Mouse (Mus musculus): ENCODE results near the gene Wipf2. TPM values are rescaled to one million over a fixed set of nuclear protein-coding genes. Genes with fewer than 3 reads are reported as not detected.
A peak's percentile ranks its signal among the peaks of the same experiment; 100 is the strongest.

The Wipf2 gene
- total and polyA plus RNA-seq, 3 experiments = 2.1 to 7.7 (median 4.7) TPM

DNA sequence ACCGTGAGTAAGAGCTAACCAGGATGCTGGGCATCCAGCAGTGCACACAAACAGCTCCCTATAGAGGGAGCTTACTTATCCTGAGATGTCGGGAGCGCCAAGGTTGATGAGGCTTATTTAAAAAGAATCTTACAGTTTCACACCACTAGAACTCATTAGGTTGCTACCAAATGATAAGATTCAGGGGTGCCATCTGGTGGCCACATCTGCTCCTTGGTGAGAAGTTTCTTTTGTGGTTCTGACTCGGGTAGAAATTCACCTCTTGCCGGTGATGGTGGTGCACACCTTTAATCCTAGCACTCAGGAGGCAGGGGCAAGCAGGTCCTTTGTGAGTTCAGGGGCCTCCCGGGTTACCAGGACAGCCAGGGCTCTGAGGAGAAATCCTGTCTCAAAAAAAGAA, 46.2 kb downstream of the Wipf2 start (continued):
- peak; percentile 84 for TF ChIP-seq SMC3 (IDR thresholded peaks at IDR 0.05; ENCODE audit: low read depth, low read length)
- TF ChIP-seq HCFC1 (IDR thresholded peaks at IDR 0.05; ENCODE audit: low read depth, low read length) = peak; percentile 36
- no peak for TF ChIP-seq CHD1 (IDR thresholded peaks at IDR 0.05; ENCODE audit: low read depth, low read length)

DNA sequence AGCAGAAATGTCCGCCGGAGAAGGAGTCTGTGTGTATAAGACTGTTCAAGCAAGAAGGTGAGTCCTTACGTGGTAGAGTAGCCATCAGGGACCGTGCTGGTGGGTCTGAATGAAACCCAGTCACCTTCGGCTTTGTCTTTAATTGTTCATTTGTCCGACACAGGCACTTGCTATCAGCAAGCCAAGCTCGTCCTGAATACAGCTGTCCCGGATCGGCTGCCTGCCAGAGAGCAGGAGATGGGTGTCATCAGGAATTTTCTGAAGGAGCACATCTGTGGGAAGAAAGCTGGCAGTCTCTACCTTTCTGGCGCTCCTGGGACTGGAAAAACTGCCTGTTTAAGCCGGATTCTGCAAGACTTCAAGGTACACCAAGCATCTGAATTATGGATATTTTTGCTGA, 47.0 kb downstream of the Wipf2 start:
- no peak for TF ChIP-seq ZC3H11A (IDR thresholded peaks at IDR 0.05; ENCODE audit: low read depth, low read length)
- Histone ChIP-seq H3K9ac (ENCODE audit: insufficient read depth, low read depth) (no peak overlapping the region), H3K79me2 (replicated peaks; ENCODE audit: control insufficient read depth, extremely low read depth, insufficient read depth, poor library complexity, severe bottlenecking) (peaks cover 42% of the 10 kb centered on the region), H3K27ac (ENCODE audit: insufficient read depth, low read depth) (no peak overlapping the region), H3K27me3 (replicated peaks) (no peaks in the 10 kb centered on the region), H3K9me3 (replicated peaks; ENCODE audit: low read length) (no peaks in the 10 kb centered on the region), H3K4me3 (replicated peaks in 1 of 3; ENCODE audit: low read depth in 2 of 3, low read length in 2 of 3, poor library complexity in 1 of 3) (no peak overlapping the region), H3K36me3 (replicated peaks in 1 of 2; ENCODE audit: control insufficient read depth in 1 of 2, insufficient read depth in 1 of 2, low read length in 1 of 2) (peaks cover 56 to 71% of the 10 kb centered on the region in 2 experiments), H3K4me2 (ENCODE audit: insufficient read depth, low read depth, poor library complexity, severe bottlenecking) (no peak overlapping the region), H3K4me1 (ENCODE audit: control insufficient read depth in 1 of 2, insufficient read depth in 2 of 2) (peaks cover 6 to 32% of the 10 kb centered on the region in 2 experiments)
- DNase-seq (ENCODE audit: extremely low read depth) = no peak
- in situ Hi-C loops (cut with MboI; ENCODE audit: low pct_ligation_motif_present, low pct_unique_long_range_greater_than_20kb, low sequenced_read_pairs) (loop anchor here (10.0 kb wide), 2 partner anchors 64 to 216 kb away; no protein-coding TSS in a partner anchor), dilution Hi-C loops (cut with MboI; ENCODE audit: extremely low pct_ligation_motif_present, extremely low pct_unique_long_range_greater_than_20kb, low sequenced_read_pairs) (no loop called here)

DNA sequence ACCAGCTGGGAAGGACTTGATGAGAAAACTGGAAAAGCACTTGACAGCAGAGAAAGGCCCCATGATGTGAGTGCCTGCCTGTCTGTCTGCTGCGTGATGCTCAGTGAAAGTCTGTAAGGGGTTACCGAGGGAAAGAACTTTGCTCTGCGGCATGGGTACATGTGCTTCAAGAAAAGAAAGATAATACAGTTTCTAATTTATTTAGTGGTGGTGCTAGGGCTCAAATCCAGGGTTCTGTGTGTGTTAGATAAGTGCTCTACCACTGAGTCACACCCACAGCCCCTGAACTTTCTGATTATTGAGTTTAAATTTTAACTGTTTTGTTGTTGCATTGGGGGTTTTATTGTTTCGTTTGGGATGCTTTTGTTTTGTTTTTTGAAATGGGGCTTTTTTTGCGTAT, 48.1 kb downstream of the Wipf2 start:
- dilution Hi-C loops (cut with MboI; ENCODE audit: extremely low pct_ligation_motif_present, extremely low pct_unique_long_range_greater_than_20kb, low sequenced_read_pairs) = no loop called here
- peaks cover 56 to 73% of the 10 kb centered on the region in 2 experiments for H3K36me3 ChIP-seq (replicated peaks in 1 of 2; ENCODE audit: control insufficient read depth in 1 of 2, insufficient read depth in 1 of 2, low read length in 1 of 2)
- TF ChIP-seq ZNF384 (IDR thresholded peaks at IDR 0.05; ENCODE audit: low read depth, low read length) (no peak), SIN3A (IDR thresholded peaks at IDR 0.05; ENCODE audit: low read length) (0 out of 2 replicates have a peak, but pooled peaks have one; percentile 25)
- in situ Hi-C loops (cut with MboI; ENCODE audit: low pct_ligation_motif_present, low pct_unique_long_range_greater_than_20kb, low sequenced_read_pairs) = loop anchor here (10.0 kb wide), 2 partner anchors 63 to 217 kb away; no protein-coding TSS in a partner anchor
- H3K27ac ChIP-seq (ENCODE audit: insufficient read depth, low read depth) = no peak overlapping the region
- peaks cover 6 to 32% of the 10 kb centered on the region in 2 experiments for H3K4me1 ChIP-seq (ENCODE audit: control insufficient read depth in 1 of 2, insufficient read depth in 2 of 2)
- DNase-seq (ENCODE audit: extremely low read depth) = no peak
- H3K4me3 ChIP-seq (replicated peaks in 1 of 3; ENCODE audit: low read depth in 2 of 3, low read length in 2 of 3, poor library complexity in 1 of 3) = no peak overlapping the region
- no peak overlapping the region for H3K4me2 ChIP-seq (ENCODE audit: insufficient read depth, low read depth, poor library complexity, severe bottlenecking)
- H3K79me2 ChIP-seq (replicated peaks; ENCODE audit: control insufficient read depth, extremely low read depth, insufficient read depth, poor library complexity, severe bottlenecking) = peaks cover 42% of the 10 kb centered on the region
- H3K9ac ChIP-seq (ENCODE audit: insufficient read depth, low read depth) = no peak overlapping the region
- no peaks in the 10 kb centered on the region for H3K27me3 ChIP-seq (replicated peaks)
- no peaks in the 10 kb centered on the region for H3K9me3 ChIP-seq (replicated peaks; ENCODE audit: low read length)

DNA sequence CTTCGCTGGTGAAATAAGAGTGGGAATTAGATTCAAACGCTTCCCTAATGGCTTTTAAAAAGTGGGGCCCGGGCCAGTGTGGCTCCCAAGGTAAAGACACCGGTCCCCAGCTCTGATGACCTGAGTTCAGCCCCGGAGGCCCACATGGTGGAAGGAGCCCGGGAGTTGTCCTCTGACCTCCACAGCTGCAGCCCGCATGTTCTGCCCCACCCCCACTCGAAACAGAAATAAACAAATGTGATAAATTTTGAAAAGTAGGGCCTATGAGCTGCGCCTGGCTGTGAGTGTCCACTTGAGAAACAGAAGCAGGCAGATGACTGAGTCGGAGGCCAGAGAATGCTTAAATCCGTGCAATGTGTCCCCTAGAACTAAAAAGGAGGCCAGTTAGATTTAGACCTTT, 50.8 kb downstream of the Wipf2 start:
- H3K4me1 ChIP-seq (ENCODE audit: control insufficient read depth in 1 of 2, insufficient read depth in 2 of 2) = peaks cover 6 to 37% of the 10 kb centered on the region in 2 experiments
- in situ Hi-C loops (cut with MboI; ENCODE audit: low pct_ligation_motif_present, low pct_unique_long_range_greater_than_20kb, low sequenced_read_pairs) = loop anchor here (10.0 kb wide), 2 partner anchors 61 to 219 kb away; no protein-coding TSS in a partner anchor
- H3K9me3 ChIP-seq (replicated peaks; ENCODE audit: low read length) = no peaks in the 10 kb centered on the region
- no peak overlapping the region for H3K27ac ChIP-seq (ENCODE audit: insufficient read depth, low read depth)
- no peak for DNase-seq (ENCODE audit: extremely low read depth)
- TF ChIP-seq TBP (conservative IDR thresholded peaks at IDR 0.05; ENCODE audit: low read depth, low read length) (no peak), ELF1 (IDR thresholded peaks at IDR 0.05; ENCODE audit: low read depth, low read length) (no peak), CHD2 (IDR thresholded peaks at IDR 0.05; ENCODE audit: low read length) (no peak), UBTF (IDR thresholded peaks at IDR 0.05; ENCODE audit: low read depth, low read length) (no peak), HCFC1 (IDR thresholded peaks at IDR 0.05; ENCODE audit: low read depth, low read length) (no peak), MAFK (IDR thresholded peaks at IDR 0.05; ENCODE audit: insufficient replicate concordance, low read length) (no peak), IRF4 (IDR thresholded peaks at IDR 0.05; ENCODE audit: low read depth, low read length) (no peak), POLR2A (IDR thresholded peaks at IDR 0.05; ENCODE audit: low read depth, low read length) (no peak), ZMIZ1 (IDR thresholded peaks at IDR 0.05; ENCODE audit: low read depth, low read length) (no peak), ZC3H11A (IDR thresholded peaks at IDR 0.05; ENCODE audit: low read depth, low read length) (no peak), NRF1 (IDR thresholded peaks at IDR 0.05; ENCODE audit: low read depth, low read length) (no peak), PAX5 (IDR thresholded peaks at IDR 0.05; ENCODE audit: low read length) (no peak), SIN3A (IDR thresholded peaks at IDR 0.05; ENCODE audit: low read length) (no peak), EP300 (IDR thresholded peaks at IDR 0.05; ENCODE audit: low read length) (no peak), MAX (IDR thresholded peaks at IDR 0.05; ENCODE audit: low read length) (no peak), JUN (IDR thresholded peaks at IDR 0.05; ENCODE audit: insufficient read depth, low read depth, low read length) (no peak), JUND (conservative IDR thresholded peaks at IDR 0.05; ENCODE audit: low read depth, low read length) (no peak), BHLHE40 (IDR thresholded peaks at IDR 0.05; ENCODE audit: low read depth, low read length) (no peak), USF1 (IDR thresholded peaks at IDR 0.05; ENCODE audit: low read depth, low read length) (no peak), MYC (IDR thresholded peaks at IDR 0.05; ENCODE audit: low read depth, low read length) (no peak)
- dilution Hi-C loops (cut with MboI; ENCODE audit: extremely low pct_ligation_motif_present, extremely low pct_unique_long_range_greater_than_20kb, low sequenced_read_pairs) = no loop called here
- no peak overlapping the region for H3K9ac ChIP-seq (ENCODE audit: insufficient read depth, low read depth)
- peaks cover 27% of the 10 kb centered on the region for H3K79me2 ChIP-seq (replicated peaks; ENCODE audit: control insufficient read depth, extremely low read depth, insufficient read depth, poor library complexity, severe bottlenecking)
- peaks cover 79 to 95% of the 10 kb centered on the region in 2 experiments for H3K36me3 ChIP-seq (replicated peaks in 1 of 2; ENCODE audit: control insufficient read depth in 1 of 2, insufficient read depth in 1 of 2, low read length in 1 of 2)
- H3K4me3 ChIP-seq (replicated peaks in 1 of 3; ENCODE audit: low read depth in 2 of 3, low read length in 2 of 3, poor library complexity in 1 of 3) = no peak overlapping the region
- no peak overlapping the region for H3K4me2 ChIP-seq (ENCODE audit: insufficient read depth, low read depth, poor library complexity, severe bottlenecking)
- H3K27me3 ChIP-seq (replicated peaks) = no peaks in the 10 kb centered on the region
